Mouse (Mus musculus) heart, embryonic 16.5 days (tissue): ENCODE measurements around the gene Utrn. TPM values are rescaled to one million over a fixed set of nuclear protein-coding genes. Genes with fewer than 3 reads are reported as not detected.

Source experiments
- ATAC-seq: fragments of 200-750 bp; cut with Nextera tagmentation; replicated peaks from 2 replicates; pipeline ENCODE4 v1.8.0; 2017; ENCODE audit warnings: moderate number of reproducible peaks; ENCODE audit not compliant: insufficient read depth, low FRiP score; ENCODE audit errors: extremely low read depth
- H3K27ac ChIP-seq: fragments of 300-500 bp; sonication (generic); 2 replicates; pipeline ENCODE4 v1.5.1; 2014; ENCODE audit warnings: mild to moderate bottlenecking, low read length, control low read depth, moderate library complexity
- H3K27me3 ChIP-seq: fragments of 300-500 bp; sonication (generic); 2 replicates; pipeline ENCODE4 v1.6.1; 2014; ENCODE audit warnings: low read length, mixed read lengths; ENCODE audit not compliant: control insufficient read depth, insufficient read depth
- H3K36me3 ChIP-seq: fragments of 300-500 bp; sonication (generic); 2 replicates; pipeline ENCODE4 v1.6.1; 2014; ENCODE audit not compliant: control insufficient read depth, insufficient read depth
- H3K4me1 ChIP-seq: fragments of 300-500 bp; sonication (generic); 2 replicates; pipeline ENCODE4 v1.6.1; 2014; ENCODE audit warnings: low read length, mixed read lengths; ENCODE audit not compliant: control insufficient read depth, insufficient read depth
- H3K4me2 ChIP-seq: fragments of 300-500 bp; sonication (generic); 2 replicates; pipeline ENCODE4 v1.6.1; 2014; ENCODE audit warnings: low read depth, mild to moderate bottlenecking, control low read depth, low read length
- H3K4me3 ChIP-seq: fragments of 300-500 bp; sonication (generic); 2 replicates; pipeline ENCODE4 v1.5.1; 2014; ENCODE audit warnings: mild to moderate bottlenecking, control low read depth, low read length
- H3K9ac ChIP-seq: fragments of 300-500 bp; sonication (generic); 2 replicates; pipeline ENCODE4 v1.6.1; 2014; ENCODE audit warnings: low read length, control low read depth
- H3K9me3 ChIP-seq: fragments of 300-500 bp; sonication (generic); replicated peaks from 2 replicates; pipeline ENCODE4 v1.6.1; 2016; ENCODE audit warnings: low read length; ENCODE audit not compliant: control insufficient read depth
- WGBS: fragments of 180-500 bp; shearing (Covaris S2); extraction: QIAGEN DNeasy Blood & Tissue Kit; methylation state at CpG from one replicate; pipeline ENCODE4 v1.1.7; 2014; 5-methylcytosine and 5-hydroxymethylcytosine counted together
- polyA plus RNA-seq: library from polyadenylated mRNA; unstranded; fragments of >200 nt; fragmentation: Nextera tagmentation; extraction: Ambion mirVana; gene quantifications from 2 replicates; pipeline ENCODE4 v1.2.1, GENCODE M21; 2015

Gene Utrn
- polyA plus RNA-seq, 1 experiment from 2014 or later = 65.7 TPM

DNA sequence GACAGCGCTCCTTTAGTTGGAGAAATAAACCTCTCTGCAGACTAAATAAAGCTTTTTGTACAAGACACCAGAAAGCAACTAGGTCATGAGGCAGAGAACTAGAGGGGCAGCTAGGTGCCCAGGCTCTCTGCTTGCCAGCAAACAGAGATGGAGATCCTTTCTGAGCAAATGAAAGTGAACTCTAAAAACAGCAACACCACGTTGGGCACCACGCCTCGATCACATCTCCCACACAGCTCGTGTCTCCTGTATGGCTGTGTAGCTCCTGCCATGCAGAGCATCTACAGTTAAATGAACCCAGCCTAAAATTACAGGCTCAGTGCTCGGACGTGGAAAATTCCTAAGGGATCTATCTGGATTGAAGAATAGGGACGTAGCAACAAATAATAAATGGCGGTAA, 61.5 kb downstream of the Utrn start:
- H3K4me1 ChIP-seq = peaks cover 35% of the 10 kb centered on the region
- ATAC-seq = no peak
- no peaks in the 10 kb centered on the region for H3K36me3 ChIP-seq
- no peak overlapping the region for H3K27ac ChIP-seq
- H3K4me2 ChIP-seq = no peak overlapping the region
- no peaks in the 10 kb centered on the region for H3K27me3 ChIP-seq
- WGBS = 59% methylated on average over 9 of the region's 9 CpGs
- no peak overlapping the region for H3K4me3 ChIP-seq
- H3K9me3 ChIP-seq = no peaks in the 10 kb centered on the region
- H3K9ac ChIP-seq = no peak overlapping the region

GRCm38 (mm10) chr10:12805826-12806225, 63.3 kb downstream of the Utrn start:
- peaks cover 21% of the 10 kb centered on the region for H3K4me1 ChIP-seq
- no peak overlapping the region for H3K4me3 ChIP-seq
- no peaks in the 10 kb centered on the region for H3K36me3 ChIP-seq
- no peaks in the 10 kb centered on the region for H3K27me3 ChIP-seq
- no peak overlapping the region for H3K9ac ChIP-seq
- no peak overlapping the region for H3K4me2 ChIP-seq
- WGBS = 38% methylated on average over 2 of the region's 2 CpGs
- H3K27ac ChIP-seq = no peak overlapping the region
- ATAC-seq = no peak
- H3K9me3 ChIP-seq = no peaks in the 10 kb centered on the region

DNA sequence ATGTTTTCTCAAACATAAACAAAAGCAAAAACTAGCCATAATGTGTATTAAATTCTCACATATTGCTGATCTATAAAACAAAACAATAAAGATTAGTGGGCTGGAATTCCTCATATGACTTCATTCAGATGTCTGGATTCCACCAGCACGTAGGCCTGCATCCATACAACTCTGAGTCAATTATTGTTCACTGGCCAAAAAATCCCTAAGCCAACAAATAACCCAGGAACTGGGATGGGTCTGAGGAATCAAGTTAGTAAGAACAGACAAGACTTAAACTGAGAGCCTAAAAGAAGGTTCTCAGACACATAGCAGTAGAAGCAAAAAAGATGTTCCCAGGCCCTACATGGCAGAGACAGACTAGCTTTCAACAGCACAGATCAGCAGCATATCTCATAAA, 65.2 kb downstream of the Utrn start:
- Histone ChIP-seq H3K36me3 (no peaks in the 10 kb centered on the region), H3K4me2 (no peak overlapping the region), H3K9me3 (no peaks in the 10 kb centered on the region), H3K27me3 (no peaks in the 10 kb centered on the region), H3K4me1 (peaks cover 18% of the 10 kb centered on the region), H3K4me3 (no peak overlapping the region), H3K27ac (no peak overlapping the region), H3K9ac (no peak overlapping the region)
- 50% methylated on average over 1 of the region's 1 CpGs for WGBS
- no peak for ATAC-seq

DNA sequence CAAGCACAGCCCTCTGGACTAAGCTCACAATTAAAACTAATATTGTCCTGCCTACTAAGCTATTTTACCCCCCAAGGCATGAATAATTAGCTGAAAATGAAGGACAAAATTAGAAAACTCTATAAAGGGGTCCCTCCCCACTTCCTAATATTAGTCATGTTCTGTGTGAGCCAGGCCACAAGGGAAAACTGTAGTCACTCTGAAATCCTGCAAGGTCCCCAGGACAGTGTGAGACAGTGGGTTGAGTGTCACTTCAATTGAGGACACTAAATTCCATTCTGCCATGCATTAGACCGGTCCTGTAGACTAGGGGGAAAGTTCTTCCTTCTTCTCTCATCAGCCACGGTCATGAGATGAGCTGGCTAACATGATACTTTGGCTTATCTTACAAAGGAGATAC, 69.7 kb downstream of the Utrn start:
- ATAC-seq = no peak
- Histone ChIP-seq H3K27me3 (no peaks in the 10 kb centered on the region), H3K27ac (no peak overlapping the region), H3K4me2 (no peak overlapping the region), H3K4me3 (no peak overlapping the region), H3K9me3 (no peaks in the 10 kb centered on the region), H3K9ac (no peak overlapping the region), H3K36me3 (no peaks in the 10 kb centered on the region), H3K4me1 (peaks cover 12% of the 10 kb centered on the region)
- WGBS = 81% methylated on average over 2 of the region's 2 CpGs

DNA sequence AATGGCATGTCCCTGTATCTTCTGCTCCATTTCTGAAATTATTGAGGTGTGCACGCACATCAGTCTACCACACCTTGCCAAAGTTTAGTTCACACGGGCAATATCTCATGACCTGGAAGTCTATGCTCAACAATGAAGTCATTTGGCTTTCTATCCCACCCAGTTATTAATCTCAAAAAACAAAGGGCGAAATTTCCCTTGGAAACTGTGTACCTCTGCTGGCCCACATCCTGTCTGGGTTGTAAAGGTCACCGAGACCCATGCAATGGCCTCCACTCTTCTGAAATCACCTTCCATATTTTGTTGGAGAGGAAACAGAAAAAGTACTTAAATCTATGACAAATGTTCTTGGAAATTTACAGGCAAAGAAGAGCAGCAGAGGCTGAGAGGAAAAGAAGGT, 70.9 kb downstream of the Utrn start:
- Histone ChIP-seq H3K9ac (no peak overlapping the region), H3K27me3 (no peaks in the 10 kb centered on the region), H3K27ac (no peak overlapping the region), H3K36me3 (no peaks in the 10 kb centered on the region), H3K4me3 (no peak overlapping the region), H3K4me1 (peaks cover 12% of the 10 kb centered on the region), H3K9me3 (no peaks in the 10 kb centered on the region), H3K4me2 (no peak overlapping the region)
- WGBS = 79% methylated on average over 4 of the region's 4 CpGs
- no peak for ATAC-seq

DNA sequence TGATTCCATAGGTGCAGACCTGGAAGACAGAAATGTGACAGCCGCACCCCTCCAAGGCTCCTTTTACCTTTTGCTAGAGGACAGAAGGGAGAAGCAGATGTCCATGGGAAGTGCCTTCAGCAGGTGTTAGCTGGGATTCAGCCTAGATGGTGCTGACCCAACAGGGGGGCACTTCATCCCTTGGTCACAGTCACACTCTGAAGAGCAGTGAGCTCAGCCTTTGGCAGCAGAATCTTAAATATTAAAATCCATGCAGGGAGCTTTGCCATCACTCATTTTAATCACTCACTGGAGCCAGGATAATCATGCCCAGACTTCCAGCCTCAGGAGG, 72.7 kb downstream of the Utrn start:
- Histone ChIP-seq H3K9ac (no peak overlapping the region), H3K36me3 (no peaks in the 10 kb centered on the region), H3K4me2 (no peak overlapping the region), H3K4me1 (peaks cover 19% of the 10 kb centered on the region), H3K27me3 (no peaks in the 10 kb centered on the region), H3K4me3 (no peak overlapping the region), H3K27ac (no peak overlapping the region), H3K9me3 (no peaks in the 10 kb centered on the region)
- whole genome bisulfite sequencing = 87% methylated on average over 1 of the region's 1 CpGs
- no peak for ATAC-seq

DNA sequence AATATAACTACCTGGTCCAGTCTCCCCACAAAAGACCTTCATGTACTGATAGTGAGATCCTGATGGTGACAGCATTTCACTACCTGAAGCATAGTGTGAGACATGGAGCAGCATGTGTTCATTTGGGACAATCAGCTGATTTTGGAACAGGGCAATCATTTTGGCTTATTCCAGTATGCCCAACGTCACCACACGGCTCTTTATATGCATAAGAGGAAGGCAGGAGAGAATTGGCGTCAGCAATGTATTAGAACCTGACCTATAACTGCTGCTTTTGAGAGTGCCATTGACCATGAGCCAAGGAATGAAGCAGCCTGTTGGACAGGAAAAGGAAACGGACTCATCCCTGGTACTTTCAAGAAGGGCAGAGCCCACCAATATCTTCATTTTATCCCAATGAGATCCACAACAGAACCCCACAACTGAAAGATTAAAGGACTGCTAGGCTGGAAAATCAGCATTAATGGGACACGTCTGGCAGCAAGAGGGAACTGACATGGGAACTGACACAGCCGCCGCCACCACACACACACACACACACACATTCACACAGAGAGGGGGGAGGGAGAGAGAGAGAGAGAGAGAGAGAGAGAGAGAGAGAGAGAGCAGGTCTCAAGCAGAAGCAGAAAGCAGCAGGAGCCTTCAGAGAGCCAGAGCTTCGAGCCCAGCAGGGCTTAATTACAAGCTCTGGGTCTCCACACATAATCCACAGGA, 73.2 kb downstream of the Utrn start:
- no peak overlapping the region for H3K4me2 ChIP-seq
- no peaks in the 10 kb centered on the region for H3K27me3 ChIP-seq
- peaks cover 19% of the 10 kb centered on the region for H3K4me1 ChIP-seq
- no peaks in the 10 kb centered on the region for H3K36me3 ChIP-seq
- no peak overlapping the region for H3K4me3 ChIP-seq
- no peak overlapping the region for H3K27ac ChIP-seq
- no peak overlapping the region for H3K9ac ChIP-seq
- no peaks in the 10 kb centered on the region for H3K9me3 ChIP-seq
- no peak; the same call in 1 of the 2 replicates for ATAC-seq
- 59% methylated on average over 8 of the region's 8 CpGs for WGBS

- ATAC-seq = no peak
- Histone ChIP-seq H3K36me3 (no peaks in the 10 kb centered on the region), H3K9ac (no peak overlapping the region), H3K27ac (peak overlapping the region; percentile 45), H3K4me1 (peaks cover 31% of the 10 kb centered on the region), H3K27me3 (no peaks in the 10 kb centered on the region), H3K4me2 (no peak overlapping the region), H3K9me3 (no peaks in the 10 kb centered on the region), H3K4me3 (no peak overlapping the region)
- 44% methylated on average over 6 of the region's 6 CpGs for WGBS
These were observed 77.1 kb downstream of the Utrn start for GRCm38 (mm10) chr10:12792049-12792448.

GRCm38 (mm10) chr10:12790881-12791280, 78.3 kb downstream of the Utrn start:
- Histone ChIP-seq H3K9ac (no peak overlapping the region), H3K4me2 (no peak overlapping the region), H3K4me3 (no peak overlapping the region), H3K27me3 (no peaks in the 10 kb centered on the region), H3K9me3 (no peaks in the 10 kb centered on the region), H3K36me3 (no peaks in the 10 kb centered on the region), H3K4me1 (peaks cover 20% of the 10 kb centered on the region), H3K27ac (no peak overlapping the region)
- no peak for ATAC-seq
- 50% methylated on average over 3 of the region's 3 CpGs for WGBS
